Mouse (Mus musculus) spleen, adult 12 weeks (tissue): ENCODE measurements around the gene Crtap.
A peak's percentile ranks its signal among the peaks of the same experiment; 100 is the strongest.

Experiments used
- DNase-seq: peaks from one replicate; pipeline ENCODE4 v3.0.0; 2022; ENCODE audit warnings: low spot score

Gene Crtap

DNA sequence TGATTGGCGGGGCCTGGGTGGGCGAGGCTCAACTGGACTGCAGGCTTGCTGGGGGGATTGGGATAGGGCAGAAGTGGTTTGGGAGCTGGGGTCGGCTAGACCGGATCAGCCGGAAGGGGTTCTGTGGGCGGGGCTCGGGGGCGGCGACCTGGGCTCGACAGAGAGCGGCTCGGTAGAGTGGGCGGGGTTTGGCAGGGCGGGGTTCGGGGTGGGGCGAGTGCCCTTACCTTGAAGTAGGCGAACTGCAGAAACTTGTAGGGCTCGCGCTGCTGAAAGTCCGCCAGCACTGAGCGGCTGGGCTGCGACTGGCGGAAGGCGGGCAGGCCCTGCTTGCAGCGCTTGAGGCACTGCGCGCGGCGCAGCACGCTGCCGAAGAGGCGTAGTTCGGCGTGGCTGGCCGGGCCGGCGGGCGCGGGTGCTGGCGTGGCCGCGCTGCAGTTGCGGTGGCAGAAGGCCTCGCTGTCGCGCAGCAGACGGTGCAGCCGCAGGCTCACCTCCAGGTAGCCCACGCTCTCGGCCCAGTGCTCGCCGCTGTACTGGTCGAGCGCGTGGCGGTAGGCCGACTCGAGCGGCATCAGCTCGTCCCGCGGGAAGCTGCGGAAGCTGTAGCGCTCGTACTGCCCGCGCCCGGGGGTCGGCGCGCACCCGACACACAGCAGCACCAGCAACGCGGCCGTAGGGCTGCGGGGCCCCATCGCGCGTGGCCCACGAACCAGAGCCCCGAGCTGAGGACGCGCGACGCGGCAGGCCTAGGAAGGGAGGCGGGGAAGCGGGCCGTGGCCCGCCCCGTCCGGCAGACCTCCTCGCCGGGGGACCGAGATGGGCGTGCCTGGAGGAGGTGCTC lies at the start of gene Crtap:
TSS of gene Crtap (minus strand) at position 771 of the 844 bp plus-strand sequence.
- DNase-seq = no peak

DNA sequence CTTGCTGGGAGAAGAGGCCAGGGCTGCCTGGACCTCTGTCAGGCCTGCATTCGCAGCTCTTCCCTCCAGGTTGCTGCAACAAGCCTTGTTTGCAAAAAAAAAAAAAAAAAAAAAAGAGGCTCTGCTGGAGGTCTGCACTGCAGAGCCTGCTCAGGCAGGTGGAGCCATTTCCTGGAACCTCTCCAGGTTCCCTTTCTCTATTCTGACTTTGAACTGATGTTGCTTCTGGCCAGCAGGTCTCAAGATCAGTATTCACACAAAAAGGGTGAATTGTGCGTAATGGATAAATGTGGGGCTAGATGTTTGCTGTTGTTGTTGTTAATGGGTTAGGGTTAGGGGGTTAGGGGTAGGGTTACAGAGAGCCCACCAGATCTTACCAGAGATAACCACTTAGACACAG lies 45.2 kb upstream of the Crtap start:
- no peak for DNase-seq

GRCm38 (mm10) chr9:114428103-114428834 lies 37.8 kb upstream of the Crtap start:
- no peak for DNase-seq

- no peak for DNase-seq
Measured at GRCm38 (mm10) chr9:114427425-114427824, 37.0 kb upstream of the Crtap start.

DNA sequence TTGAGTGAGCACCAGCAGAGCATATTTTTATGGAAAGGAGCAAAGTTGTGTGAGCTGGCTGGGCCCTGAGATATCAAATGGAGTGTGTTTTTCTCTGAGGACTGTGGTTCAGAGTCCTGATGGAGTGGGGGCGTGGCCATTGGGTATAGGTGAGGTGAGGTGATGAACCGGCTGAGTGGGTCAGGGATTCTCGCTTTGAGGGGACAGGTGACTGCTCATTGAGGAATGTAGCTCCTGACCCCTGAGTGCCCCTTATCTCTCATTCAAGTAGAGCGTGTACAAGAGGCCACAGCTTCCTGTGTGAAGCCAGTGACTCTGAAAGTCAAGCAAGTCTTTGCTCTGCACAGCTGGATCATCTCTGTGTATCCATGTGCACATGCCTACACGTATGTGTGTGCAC lies 35.7 kb upstream of the Crtap start:
- no peak for DNase-seq

DNA sequence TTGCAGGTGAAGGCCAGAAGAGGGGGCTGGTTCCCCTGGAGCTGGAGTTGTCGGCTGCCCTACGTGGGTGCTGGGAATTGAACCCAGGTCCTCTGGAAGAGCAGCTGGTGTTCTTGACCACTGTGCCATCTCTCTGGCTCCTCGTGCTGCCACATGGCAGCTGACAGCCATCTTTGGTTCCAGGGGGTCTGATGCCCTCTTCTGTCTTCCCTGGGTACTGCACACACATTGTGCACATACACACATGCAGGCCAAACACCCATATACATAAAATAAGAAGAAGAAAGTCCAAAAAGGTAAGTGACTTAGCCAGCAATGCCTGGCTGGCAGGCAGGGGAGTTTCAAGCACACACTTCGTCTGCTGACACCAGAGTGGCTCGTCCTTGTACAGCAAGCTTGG lies 35.1 kb upstream of the Crtap start:
- no peak for DNase-seq

DNA sequence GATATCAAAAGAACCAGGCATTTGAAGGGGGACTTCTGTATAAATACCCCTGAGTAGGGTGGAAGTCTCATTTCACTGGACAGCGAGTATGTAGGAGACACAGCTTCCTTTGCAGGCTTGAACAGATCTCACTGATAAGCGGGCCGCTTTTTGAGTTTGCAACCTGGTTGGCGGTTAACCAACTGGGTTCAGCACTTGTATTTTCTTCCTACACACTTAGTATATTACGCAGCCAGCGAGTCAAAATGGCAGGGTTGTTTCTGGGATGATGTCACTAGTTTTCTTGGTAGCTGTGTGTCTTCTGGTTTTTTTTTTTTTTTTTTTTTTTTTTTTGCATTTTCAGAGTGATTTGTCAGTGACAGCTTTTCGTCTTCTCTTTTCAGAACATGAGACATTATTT lies 31.3 kb upstream of the Crtap start:
- no peak for DNase-seq

DNA sequence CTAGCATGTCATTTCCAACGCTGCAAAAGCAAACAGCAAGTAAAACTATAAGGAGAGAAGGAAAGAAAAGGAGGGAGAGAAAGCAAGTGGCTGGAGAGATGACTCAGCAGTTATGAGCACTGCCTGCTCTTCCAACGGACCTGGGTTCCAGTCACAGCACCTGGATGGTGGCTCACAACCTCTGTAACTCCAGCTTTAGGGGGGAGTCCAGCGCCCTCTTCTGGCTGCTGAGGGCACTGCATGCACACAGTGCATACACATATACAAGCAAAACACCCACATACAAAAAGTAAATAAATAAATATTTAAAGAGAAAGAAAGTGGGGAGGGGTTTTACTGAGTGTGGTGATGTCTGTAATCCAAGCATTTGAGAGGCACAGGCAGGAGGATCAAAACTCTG lies 30.6 kb upstream of the Crtap start:
- DNase-seq = no peak

GRCm38 (mm10) chr9:114420443-114420842 lies 30.0 kb upstream of the Crtap start:
- DNase-seq = no peak

DNA sequence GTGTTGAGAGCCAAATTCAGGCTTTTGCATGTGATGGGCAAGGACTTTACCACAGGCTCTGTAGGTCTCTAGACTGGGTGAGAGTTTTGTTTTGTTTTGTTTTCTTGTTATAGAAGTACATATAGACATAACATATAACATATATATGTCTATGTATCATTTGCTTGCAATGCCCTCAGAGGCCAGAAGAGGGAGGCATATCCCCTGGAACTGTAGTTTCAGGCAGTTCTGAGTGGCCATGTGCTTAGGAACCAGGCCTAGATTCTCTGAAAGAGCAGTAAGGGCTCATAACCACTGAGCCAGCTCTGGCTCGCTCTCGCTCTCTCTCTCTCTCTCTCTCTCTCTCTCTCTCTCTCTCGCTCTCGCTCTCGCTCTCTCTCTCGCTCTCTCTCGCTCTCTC lies 27.7 kb upstream of the Crtap start:
- DNase-seq = no peak

DNA sequence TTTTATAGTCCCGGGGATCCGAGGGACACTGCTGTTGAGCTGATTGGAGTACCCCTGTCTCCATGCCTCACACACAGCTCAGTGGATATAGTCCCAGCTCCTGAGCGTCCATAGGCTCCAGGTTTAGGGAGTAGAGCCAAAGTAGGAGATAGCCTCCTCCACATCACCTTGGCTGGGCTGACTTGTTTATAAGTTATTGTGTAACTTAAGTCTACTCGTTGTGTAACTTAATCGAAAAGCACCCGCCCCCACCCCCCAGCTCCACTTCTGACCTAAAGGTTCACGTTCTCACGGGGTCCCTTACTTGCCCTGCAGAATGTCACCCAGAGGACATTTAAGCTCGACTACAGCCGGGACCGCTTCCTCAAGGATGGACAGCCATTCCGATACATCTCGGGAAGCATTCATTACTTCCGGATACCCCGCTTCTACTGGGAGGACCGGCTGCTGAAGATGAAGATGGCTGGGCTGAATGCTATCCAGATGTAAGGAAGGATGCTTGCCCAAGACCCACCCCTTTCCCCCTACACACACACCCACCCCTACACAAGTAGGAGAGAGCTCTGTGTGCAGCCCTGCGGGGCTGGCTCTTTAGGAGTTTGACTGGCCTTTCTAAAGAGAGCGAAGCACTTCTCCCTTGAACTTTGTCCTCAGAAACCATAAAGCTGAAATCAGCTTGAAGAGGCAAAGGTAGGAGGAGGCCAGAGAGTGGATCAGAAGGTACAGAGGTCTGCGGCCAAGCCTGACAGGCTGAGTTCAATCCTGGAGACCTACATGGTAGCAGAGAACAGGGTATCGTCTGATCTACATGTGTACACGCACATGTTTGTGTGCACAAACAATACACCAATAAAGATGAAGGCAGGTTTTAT lies 26.4 kb upstream of the Crtap start:
- no peak for DNase-seq

GRCm38 (mm10) chr9:114415701-114416100 lies 25.2 kb upstream of the Crtap start:
- no peak for DNase-seq

DNA sequence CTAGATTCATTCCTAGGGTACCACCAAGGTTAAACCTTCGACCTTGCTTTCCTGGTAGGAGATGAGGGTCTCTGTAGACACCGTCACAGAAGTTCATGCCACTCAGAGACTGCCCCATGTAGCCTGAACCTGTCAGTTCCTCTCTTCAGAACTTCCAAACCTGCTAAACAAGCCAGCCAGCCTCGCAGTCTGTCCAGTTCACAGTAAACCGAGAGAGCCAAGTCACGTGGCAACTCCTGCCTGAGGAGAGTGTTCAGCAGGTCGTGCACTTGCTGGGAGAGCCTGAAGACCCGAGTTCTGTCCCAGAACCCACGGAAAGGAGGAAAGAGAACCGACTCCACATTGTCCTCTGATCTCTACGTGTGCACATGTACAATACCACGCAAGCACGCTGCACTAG lies 23.4 kb upstream of the Crtap start:
- no peak for DNase-seq

DNA sequence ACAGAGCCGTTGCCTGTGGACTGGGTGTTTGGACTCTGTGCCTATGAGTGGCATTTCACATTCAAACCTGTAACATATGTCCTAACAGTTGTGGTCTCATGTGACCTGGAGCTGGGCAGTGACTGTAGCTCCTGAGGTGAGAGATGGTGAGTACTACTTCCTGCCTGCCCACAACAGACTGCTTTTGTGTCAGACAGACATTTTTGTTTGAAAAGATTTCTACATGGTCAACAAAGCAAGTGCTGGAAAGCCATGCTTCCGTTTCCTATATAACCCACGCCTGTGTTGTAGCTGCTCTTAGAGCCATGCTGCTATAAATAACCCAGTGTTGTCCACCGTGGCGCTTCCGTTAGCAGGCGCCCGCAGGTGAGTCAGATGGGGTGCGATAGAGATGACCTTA lies 21.9 kb upstream of the Crtap start:
- no peak for DNase-seq

GRCm38 (mm10) chr9:114411295-114411694 lies 20.8 kb upstream of the Crtap start:
- no peak for DNase-seq

DNA sequence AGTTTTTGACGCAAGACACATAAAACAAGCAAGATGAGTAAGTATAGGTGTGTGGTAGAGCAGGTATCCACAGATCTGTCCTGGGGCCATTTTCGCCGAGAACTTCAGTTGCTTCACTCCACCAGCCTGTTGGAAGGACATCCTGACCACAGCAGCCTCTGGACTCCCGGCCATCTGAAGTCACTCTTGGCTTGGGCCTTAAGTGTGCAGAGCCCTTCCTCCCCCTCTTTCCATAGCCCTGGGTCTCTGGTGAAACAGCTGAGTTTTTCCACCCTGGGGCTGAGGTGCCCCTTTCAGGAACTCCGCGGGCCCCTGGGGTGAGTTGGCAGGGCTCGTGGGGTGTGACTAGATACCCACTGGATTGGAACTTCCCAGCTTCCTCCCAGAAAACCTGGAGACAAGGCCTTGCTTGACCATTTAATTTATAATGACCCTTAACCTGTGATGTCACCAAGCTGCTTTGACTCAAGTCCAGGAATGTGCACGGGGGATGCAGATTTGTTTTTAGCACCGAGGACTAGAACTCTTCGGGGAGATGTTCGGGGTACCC lies 19.9 kb upstream of the Crtap start:
- no peak for DNase-seq

- DNase-seq = no peak
Measured at GRCm38 (mm10) chr9:114407676-114408075, 17.2 kb upstream of the Crtap start.

DNA sequence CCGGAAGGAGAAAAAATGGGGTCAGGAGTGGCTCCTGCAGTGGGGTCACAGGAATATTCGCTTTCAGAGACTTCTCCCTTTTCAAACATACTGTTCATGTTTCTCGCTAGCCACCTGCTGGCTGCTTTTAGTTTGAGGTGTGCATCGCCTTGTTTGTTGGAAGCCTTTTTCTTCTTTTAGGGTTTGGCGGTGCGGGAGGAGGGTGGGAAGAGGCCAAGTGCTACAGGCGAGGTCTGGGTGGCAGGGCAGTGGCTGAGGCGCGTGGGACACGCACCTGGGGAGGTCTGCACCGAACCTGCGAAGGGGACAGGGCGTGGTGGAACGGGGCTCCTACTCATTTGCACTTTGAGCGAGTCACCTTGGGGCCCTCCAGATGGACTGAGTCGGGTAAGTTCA lies 11.2 kb upstream of the Crtap start:
- peak; percentile 32 for DNase-seq

DNA sequence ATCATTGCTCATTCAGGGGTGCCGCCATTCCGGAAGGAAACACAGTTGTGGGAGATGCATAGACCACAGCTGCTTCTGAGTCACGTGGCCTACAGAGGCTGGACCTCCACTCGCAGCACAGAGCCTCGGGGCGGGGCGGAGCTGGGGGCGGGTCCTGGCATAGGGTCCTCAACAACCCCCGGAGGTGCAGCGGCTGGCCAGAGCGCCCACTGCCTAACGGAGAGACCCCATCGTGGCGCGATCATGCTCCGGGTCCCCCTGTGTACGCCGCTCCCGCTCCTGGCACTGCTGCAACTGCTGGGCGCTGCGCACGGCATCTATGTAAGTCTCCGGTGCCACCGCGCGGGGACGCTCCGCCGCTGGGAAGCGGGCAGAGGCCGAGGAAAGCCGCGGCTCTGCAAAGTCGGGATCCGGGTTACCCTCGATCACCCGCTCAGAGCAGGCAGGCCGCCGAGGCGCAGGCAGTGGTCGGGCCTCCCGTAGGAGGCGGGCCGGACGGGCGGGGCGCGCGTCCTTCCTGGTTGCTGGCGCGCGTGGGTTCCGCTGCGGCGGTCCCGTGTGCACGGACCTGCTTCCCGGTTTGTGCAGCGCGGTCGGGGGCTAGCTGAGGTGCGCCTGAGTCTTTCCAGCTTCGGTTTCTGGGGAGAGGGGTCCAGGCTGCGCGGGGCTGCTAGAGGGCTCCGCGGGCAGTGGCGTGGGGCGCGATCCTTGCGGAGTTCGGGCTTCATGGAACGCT lies 10.6 kb upstream of the Crtap start, which contains the start of the genes Glb1 and Tmppe:
TSS of gene Glb1 (plus strand) at position 128 of the 736 bp plus-strand sequence.
TSS of gene Tmppe (plus strand) at position 157 of the 736 bp plus-strand sequence.
- DNase-seq = peak; percentile 74

DNA sequence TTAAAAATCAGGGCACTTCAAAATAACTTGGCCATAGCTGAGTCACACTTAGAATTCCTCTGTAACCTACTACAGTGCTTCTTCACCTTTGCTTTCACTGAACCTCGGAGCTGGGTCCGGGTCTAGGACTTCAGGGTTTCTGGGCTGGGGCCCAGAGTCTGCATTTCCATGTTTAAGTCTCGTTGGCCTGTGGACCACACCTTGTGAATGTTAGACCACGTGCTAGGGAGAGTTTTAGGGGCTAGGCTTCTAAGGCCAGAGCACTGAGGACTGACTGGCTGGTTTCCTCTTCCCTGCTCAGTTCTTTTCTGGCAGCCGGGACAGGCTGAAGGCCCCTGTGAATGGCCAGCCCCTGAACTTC lies 10.1 kb upstream of the Crtap start:
- DNase-seq = no peak

GRCm38 (mm10) chr9:114399680-114400079 lies 9.2 kb upstream of the Crtap start:
- DNase-seq = no peak
